Mouse (Mus musculus) midbrain, postnatal 0 days (tissue): ENCODE data around the gene Necap1. TPM values are rescaled to one million over a fixed set of nuclear protein-coding genes. Genes with fewer than 3 reads are reported as not detected.

Source experiments
- ATAC-seq: fragments of 200-750 bp; cut with Nextera tagmentation; 2 replicates; pipeline ENCODE4 v1.8.0; 2017; ENCODE audit warnings: moderate number of reproducible peaks, mild to moderate bottlenecking, moderate TSS enrichment, moderate library complexity; ENCODE audit not compliant: low FRiP score
- DNase-seq: peaks from one replicate; pipeline ENCODE4 v3.0.0-alpha.2; 2015; ENCODE audit warnings: low spot score
- H3K27ac ChIP-seq: fragments of 300-500 bp; sonication (generic); 2 replicates; pipeline ENCODE4 v1.5.1; 2014; ENCODE audit warnings: low read depth, mild to moderate bottlenecking, low read length, mixed read lengths
- H3K27me3 ChIP-seq: fragments of 300-500 bp; sonication (generic); 2 replicates; pipeline ENCODE4 v1.6.1; 2014; ENCODE audit warnings: low read length, control low read depth, mixed read lengths; ENCODE audit not compliant: insufficient read depth
- H3K36me3 ChIP-seq: fragments of 300-500 bp; sonication (generic); 2 replicates; pipeline ENCODE4 v1.6.1; 2014; ENCODE audit warnings: low read length, control low read depth, mixed read lengths; ENCODE audit not compliant: insufficient read depth
- H3K4me1 ChIP-seq: fragments of 300-500 bp; sonication (generic); 2 replicates; pipeline ENCODE4 v1.6.1; 2014; ENCODE audit warnings: mild to moderate bottlenecking, control low read depth, antibody characterized with exemption, low read length, mixed read lengths; ENCODE audit not compliant: insufficient read depth
- H3K4me2 ChIP-seq: fragments of 300-500 bp; sonication (generic); 2 replicates; pipeline ENCODE4 v1.6.1; 2014; ENCODE audit warnings: low read depth, mild to moderate bottlenecking, low read length, mixed read lengths; ENCODE audit not compliant: poor library complexity, severe bottlenecking
- H3K4me3 ChIP-seq: fragments of 300-500 bp; sonication (generic); 2 replicates; pipeline ENCODE4 v1.5.1; 2014; ENCODE audit warnings: low read depth, mild to moderate bottlenecking, low read length, moderate library complexity
- H3K9ac ChIP-seq: fragments of 300-500 bp; sonication (generic); replicated peaks from 2 replicates; pipeline ENCODE4 v1.6.1; 2014; ENCODE audit warnings: mild to moderate bottlenecking, low read length, moderate library complexity, mixed read lengths; ENCODE audit not compliant: poor library complexity, severe bottlenecking
- H3K9me3 ChIP-seq: fragments of 300-500 bp; sonication (generic); 2 replicates; pipeline ENCODE4 v1.6.1; 2016; ENCODE audit warnings: low read length, control low read depth
- CTCF ChIP-seq: IDR thresholded peaks from 2 replicates; pipeline ENCODE4 v1.5.1; 2016; ENCODE audit warnings: antibody characterized with exemption, mild to moderate bottlenecking
- WGBS: fragments of 180-500 bp; shearing (Covaris S2); extraction: QIAGEN DNeasy Blood & Tissue Kit; methylation state at CpG from one replicate; pipeline ENCODE4 v1.1.7; 2014; 5-methylcytosine and 5-hydroxymethylcytosine counted together
- polyA plus RNA-seq: library from polyadenylated mRNA; unstranded; fragments of >200 nt; fragmentation: Nextera tagmentation; extraction: Ambion mirVana; gene quantifications from 2 replicates; pipeline ENCODE4 v1.2.1, GENCODE M21; 2015
- total RNA-seq: library from RNA; depleted of rRNA; stranded (reverse); fragments of >200 nt; gene quantifications from 2 replicates; pipeline ENCODE4 v1.2.3, GENCODE M21; 2014

Necap1 gene
- total and polyA plus RNA-seq, 2 experiments from 2014 or later = 146 to 178 TPM

- no peak for TF ChIP-seq CTCF
- Histone ChIP-seq H3K27ac (peak overlapping the region; percentile 77), H3K36me3 (peaks cover 9% of the 10 kb centered on the region), H3K9ac (peak overlapping the region; percentile 81), H3K9me3 (no peaks in the 10 kb centered on the region), H3K27me3 (no peaks in the 10 kb centered on the region), H3K4me3 (peak overlapping the region; percentile 74), H3K4me1 (0 out of 2 replicates have a peak, but pooled peaks cover 4% of the 10 kb centered on the region), H3K4me2 (peak overlapping the region; percentile 53)
- WGBS = 0% methylated on average over 31 of the region's 31 CpGs
- ATAC-seq (peak; percentile 89), DNase-seq (peak; percentile 64)
Measured at GRCm38 (mm10) chr6:122874720-122875389, 581 bp downstream of the Necap1 start.

GRCm38 (mm10) chr6:122879141-122879735, 5.0 kb downstream of the Necap1 start:
- Histone ChIP-seq H3K9ac (no peak overlapping the region), H3K4me3 (no peak overlapping the region), H3K27ac (no peak overlapping the region), H3K4me2 (no peak overlapping the region), H3K27me3 (no peaks in the 10 kb centered on the region), H3K9me3 (no peaks in the 10 kb centered on the region), H3K4me1 (0 out of 2 replicates have a peak, but pooled peaks cover 4% of the 10 kb centered on the region), H3K36me3 (peaks cover 44% of the 10 kb centered on the region)
- no peak for ATAC-seq
- DNase-seq = no peak
- 94% methylated on average over 7 of the region's 7 CpGs for WGBS
- TF ChIP-seq CTCF = no peak

GRCm38 (mm10) chr6:122879781-122880505, 5.7 kb downstream of the Necap1 start:
- DNase-seq = no peak
- WGBS = 95% methylated on average over 7 of the region's 7 CpGs
- no peaks in the 10 kb centered on the region for H3K9me3 ChIP-seq
- ATAC-seq = no peak
- no peaks in the 10 kb centered on the region for H3K27me3 ChIP-seq
- H3K4me1 ChIP-seq = 0 out of 2 replicates have a peak, but pooled peaks cover 4% of the 10 kb centered on the region
- peaks cover 50% of the 10 kb centered on the region for H3K36me3 ChIP-seq
- H3K4me2 ChIP-seq = no peak overlapping the region
- H3K4me3 ChIP-seq = no peak overlapping the region
- TF ChIP-seq CTCF = no peak
- no peak overlapping the region for H3K9ac ChIP-seq
- no peak overlapping the region for H3K27ac ChIP-seq

GRCm38 (mm10) chr6:122881287-122881686, 7.0 kb downstream of the Necap1 start:
- Histone ChIP-seq H3K27me3 (no peaks in the 10 kb centered on the region), H3K4me3 (no peak overlapping the region), H3K9me3 (no peaks in the 10 kb centered on the region), H3K4me1 (no peaks in the 10 kb centered on the region), H3K9ac (no peak overlapping the region), H3K4me2 (no peak overlapping the region), H3K27ac (no peak overlapping the region), H3K36me3 (peaks cover 58% of the 10 kb centered on the region)
- no peak for TF ChIP-seq CTCF
- DNase-seq (no peak), ATAC-seq (no peak)
- WGBS = 95% methylated on average over 12 of the region's 12 CpGs

- Histone ChIP-seq H3K4me2 (no peak overlapping the region), H3K27me3 (no peaks in the 10 kb centered on the region), H3K4me3 (no peak overlapping the region), H3K4me1 (no peaks in the 10 kb centered on the region), H3K36me3 (peaks cover 71% of the 10 kb centered on the region), H3K9me3 (no peaks in the 10 kb centered on the region), H3K9ac (no peak overlapping the region), H3K27ac (no peak overlapping the region)
- no peak for TF ChIP-seq CTCF
- no peak for DNase-seq
- WGBS = 94% methylated on average over 9 of the region's 9 CpGs
- ATAC-seq = no peak
Measured at GRCm38 (mm10) chr6:122883603-122884002, 9.3 kb downstream of the Necap1 start.

- H3K4me3 ChIP-seq = no peak overlapping the region
- H3K4me1 ChIP-seq = no peaks in the 10 kb centered on the region
- TF ChIP-seq CTCF = no peak
- no peaks in the 10 kb centered on the region for H3K9me3 ChIP-seq
- H3K4me2 ChIP-seq = no peak overlapping the region
- no peaks in the 10 kb centered on the region for H3K27me3 ChIP-seq
- no peak for ATAC-seq
- H3K27ac ChIP-seq = no peak overlapping the region
- 93% methylated on average over 2 of the region's 2 CpGs for WGBS
- DNase-seq = no peak
- H3K9ac ChIP-seq = no peak overlapping the region
- H3K36me3 ChIP-seq = peaks cover 38% of the 10 kb centered on the region
Measured at GRCm38 (mm10) chr6:122889599-122889998, 15.3 kb downstream of the Necap1 start.
